Mouse (Mus musculus): ENCODE data around the gene Fhl1.

Fhl1 gene

DNA sequence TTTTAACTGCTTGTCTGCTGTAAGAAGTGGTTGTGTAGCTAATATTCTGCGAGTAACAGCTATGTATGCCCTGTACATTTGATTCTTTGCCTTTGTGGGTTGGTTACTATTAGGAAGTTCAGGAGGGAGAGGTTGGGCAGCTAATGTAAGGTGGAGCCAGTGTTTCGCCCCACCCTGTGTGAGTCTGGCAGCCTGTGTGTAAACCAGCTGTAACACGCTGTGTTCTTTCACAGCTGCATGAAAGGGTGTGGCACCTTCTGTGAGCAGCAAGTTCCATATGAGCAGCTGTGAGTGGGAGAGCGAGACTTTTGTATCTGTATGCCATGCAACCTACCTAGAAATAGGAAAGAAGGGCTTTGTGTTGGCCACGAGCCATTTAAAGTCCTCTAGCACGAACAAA lies 20.6 kb downstream of the Fhl1 start:
- in situ Hi-C loops (cut with MboI, MseI), result no loop called here

- in situ Hi-C loops (cut with MboI, MseI), result no loop called here
These were observed 22.0 kb downstream of the Fhl1 start for GRCm38 (mm10) chrX:56753317-56754289.

GRCm38 (mm10) chrX:56755646-56756045 lies 24.1 kb downstream of the Fhl1 start:
- in situ Hi-C loops (cut with MboI, MseI), result no loop called here

GRCm38 (mm10) chrX:56756352-56756751 lies 24.8 kb downstream of the Fhl1 start:
- in situ Hi-C loops (cut with MboI, MseI), result no loop called here

- in situ Hi-C loops (cut with MboI, MseI), result no loop called here
These were observed 28.7 kb downstream of the Fhl1 start for GRCm38 (mm10) chrX:56760257-56760760.

DNA sequence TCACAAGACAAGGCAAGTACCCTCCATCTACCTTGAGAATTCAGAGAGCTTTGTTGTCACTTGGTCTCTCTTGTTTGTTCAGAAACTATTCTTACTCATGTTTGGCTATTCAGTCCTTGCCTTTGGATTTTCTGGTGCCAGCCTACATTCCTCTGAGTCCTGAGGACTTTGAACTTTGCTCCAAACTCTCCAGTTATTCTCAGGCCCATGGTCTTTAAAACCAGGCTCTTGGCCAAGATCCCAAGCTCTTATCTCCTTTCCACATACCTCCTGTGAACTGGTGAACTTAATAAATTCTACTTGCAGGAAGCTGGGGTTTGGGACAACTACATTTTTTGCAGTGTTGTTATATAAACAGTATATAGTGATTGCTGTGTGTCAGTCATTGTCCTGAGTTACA lies 38.3 kb downstream of the Fhl1 start:
- in situ Hi-C loops (cut with MboI, MseI), result no loop called here

- in situ Hi-C loops (cut with MboI, MseI), result no loop called here
These were observed 40.2 kb downstream of the Fhl1 start for GRCm38 (mm10) chrX:56771751-56772150.

DNA sequence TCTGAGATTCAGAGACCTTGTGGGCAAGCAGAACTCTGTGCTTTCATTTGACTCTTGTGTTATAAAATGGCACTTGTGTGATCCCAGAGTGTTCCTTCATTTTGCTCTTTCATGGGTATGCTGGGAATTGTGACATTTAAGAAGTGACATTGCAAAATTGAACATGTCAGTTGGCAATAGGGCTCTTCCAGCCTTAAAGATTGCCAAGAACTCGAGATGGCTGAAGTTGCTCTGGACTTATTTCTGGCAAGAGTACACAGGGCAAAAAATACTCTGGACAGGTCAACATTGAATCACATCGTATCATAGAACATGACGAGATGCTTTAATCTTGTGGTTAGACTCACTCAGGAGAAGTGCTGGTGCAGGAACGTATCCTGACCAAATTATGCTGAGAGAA lies 41.7 kb downstream of the Fhl1 start:
- in situ Hi-C loops (cut with MboI, MseI), result no loop called here

GRCm38 (mm10) chrX:56786281-56787061 lies 54.9 kb downstream of the Fhl1 start:
- in situ Hi-C loops (cut with MboI, MseI), result loop anchor here (25.0 kb wide), 1 partner anchor 249 kb away; the partner anchor contains the start of gene Gm648

DNA sequence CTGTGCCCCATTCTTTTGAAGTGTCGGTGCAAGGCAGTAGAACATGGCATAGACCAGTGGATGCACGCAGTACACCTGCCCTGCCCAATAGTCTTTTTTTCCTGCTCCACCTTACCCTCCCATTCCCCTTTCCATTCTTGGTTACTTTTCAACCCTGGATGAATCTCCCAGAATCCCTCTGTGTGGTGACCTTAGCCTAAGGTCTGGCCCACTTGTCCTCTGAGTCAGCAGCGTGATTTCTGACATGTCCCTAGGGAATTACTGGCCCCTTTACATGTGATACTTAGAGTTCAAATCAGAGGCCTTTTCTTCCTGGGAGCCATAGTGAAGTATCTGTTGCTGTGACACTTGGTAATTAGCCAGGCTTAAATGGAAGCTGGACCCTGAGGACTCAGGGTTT lies 55.9 kb downstream of the Fhl1 start:
- in situ Hi-C loops (cut with MboI, MseI), result loop anchor here (25.0 kb wide), 1 partner anchor 250 kb away; the partner anchor contains the start of gene Gm648

GRCm38 (mm10) chrX:56790591-56790990 lies 59.0 kb downstream of the Fhl1 start:
- in situ Hi-C loops (cut with MboI, MseI), result loop anchor here (25.0 kb wide), 1 partner anchor 253 kb away; the partner anchor contains the start of gene Gm648

- in situ Hi-C loops (cut with MboI, MseI), result loop anchor here (25.0 kb wide), 1 partner anchor 254 kb away; the partner anchor contains the start of gene Gm648
These were observed 59.7 kb downstream of the Fhl1 start for GRCm38 (mm10) chrX:56791268-56791667.

DNA sequence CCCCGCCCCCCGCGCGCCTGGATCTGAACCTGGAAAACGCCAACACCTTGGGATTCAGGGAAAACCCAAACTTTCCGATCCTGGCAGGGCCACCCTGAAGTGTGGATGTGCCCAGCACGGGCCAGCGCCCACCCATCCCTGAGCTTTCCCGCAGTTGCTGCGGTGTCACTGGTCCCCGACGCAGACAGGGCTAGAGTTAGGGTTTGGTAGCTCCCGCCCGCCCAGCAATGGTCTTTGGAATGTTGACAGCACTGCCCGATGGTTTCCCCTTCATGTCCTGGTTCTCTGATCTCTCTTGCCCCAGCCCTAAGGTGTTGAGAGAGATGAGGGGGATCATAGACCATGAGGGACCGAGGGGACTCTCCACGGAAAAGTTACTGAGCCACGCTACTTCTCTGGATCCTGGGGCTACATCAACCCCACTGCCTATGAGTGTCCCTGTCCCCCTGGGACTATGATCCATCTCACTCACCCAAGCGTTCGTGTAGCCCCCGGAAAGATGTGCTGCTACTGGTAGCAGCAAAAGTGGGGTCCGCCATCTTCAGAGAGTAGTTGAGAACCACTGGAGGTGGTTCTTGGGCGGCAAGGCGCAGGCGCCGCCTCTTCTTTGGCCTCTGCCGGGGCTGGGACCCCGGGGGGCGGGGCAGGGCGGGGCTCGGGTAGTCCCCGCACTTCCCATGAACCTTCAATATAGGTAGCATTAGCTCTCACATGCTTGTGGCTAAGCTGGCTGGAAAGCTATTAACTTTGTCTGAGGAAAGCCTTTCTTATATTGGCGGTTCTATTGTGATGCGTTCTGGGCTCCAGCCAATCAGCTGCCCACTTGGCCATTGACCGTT lies 90.4 kb downstream of the Fhl1 start, which contains the start of gene Map7d3:
Gene Map7d3, minus strand, starts transcription at position 562 of the 839 bp plus-strand sequence.
- in situ Hi-C loops (cut with MboI, MseI), result no loop called here

DNA sequence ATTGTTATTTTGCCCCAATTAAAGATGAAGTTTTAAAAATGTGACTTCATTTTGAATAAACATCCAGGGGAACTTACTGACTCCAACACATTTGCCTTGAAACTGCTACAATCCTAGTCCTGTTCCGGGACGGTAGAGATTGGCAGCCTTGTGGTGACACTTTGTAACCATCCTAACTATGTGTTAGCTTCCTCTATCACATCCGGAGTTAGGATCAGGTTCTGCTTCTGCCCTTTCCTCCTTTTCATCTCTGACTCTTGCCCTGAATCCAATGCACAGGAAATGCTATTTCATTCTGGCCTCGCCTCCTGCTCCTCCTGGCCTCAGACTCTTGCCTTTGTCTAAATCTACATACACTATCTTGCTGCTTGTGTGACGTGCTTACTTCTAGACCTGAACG lies 95.9 kb downstream of the Fhl1 start:
- in situ Hi-C loops (cut with MboI, MseI), result no loop called here

DNA sequence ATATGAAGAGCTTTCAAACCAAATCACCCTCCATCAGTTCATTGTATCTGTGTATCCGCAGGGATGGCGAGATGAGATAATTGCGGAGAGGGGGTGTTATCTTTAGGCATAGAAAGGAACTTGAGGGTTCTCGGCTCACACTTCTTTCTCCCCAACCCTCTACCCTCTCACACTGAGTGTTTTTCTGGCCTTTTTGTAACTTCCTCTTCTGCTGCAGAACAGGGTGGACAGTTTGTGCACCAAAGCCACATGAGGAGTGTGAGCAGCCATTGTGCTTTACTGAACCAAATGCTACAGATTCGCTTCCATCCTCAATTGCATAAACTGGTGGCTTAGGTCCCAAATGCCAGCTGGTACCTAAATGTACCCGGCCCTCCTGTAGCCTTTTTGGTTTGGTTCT lies 104.3 kb downstream of the Fhl1 start:
- in situ Hi-C loops (cut with MboI, MseI), result no loop called here

- in situ Hi-C loops (cut with MboI, MseI), result no loop called here
These were observed 107.8 kb downstream of the Fhl1 start for GRCm38 (mm10) chrX:56839369-56839768.

DNA sequence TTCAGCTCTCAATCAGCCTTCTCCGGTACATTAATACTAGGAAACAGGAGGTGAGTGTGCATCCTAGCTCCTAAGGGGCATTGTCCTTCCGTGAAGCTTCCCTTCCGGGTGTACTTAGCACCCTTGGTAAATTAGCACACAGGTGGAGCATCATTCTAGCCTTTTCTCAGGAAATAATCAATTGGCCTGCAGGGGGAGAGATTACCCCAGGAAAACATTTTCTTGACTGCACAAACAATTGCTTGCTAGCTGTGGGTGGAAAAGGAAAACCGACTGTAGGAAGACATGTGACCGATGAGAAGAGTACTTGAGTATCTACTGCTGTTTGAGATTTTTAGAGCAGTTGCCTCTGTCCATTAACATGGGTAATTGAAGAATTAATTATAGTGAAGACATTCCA lies 109.7 kb downstream of the Fhl1 start:
- in situ Hi-C loops (cut with MboI, MseI), result loop anchor here (10.0 kb wide), 1 partner anchor 284 kb away; no protein-coding TSS in a partner anchor

Measured in T-helper 2 cell (primary cell).